Mouse (Mus musculus): ENCODE measurements around the gene Ercc6l2.

The Ercc6l2 gene

DNA sequence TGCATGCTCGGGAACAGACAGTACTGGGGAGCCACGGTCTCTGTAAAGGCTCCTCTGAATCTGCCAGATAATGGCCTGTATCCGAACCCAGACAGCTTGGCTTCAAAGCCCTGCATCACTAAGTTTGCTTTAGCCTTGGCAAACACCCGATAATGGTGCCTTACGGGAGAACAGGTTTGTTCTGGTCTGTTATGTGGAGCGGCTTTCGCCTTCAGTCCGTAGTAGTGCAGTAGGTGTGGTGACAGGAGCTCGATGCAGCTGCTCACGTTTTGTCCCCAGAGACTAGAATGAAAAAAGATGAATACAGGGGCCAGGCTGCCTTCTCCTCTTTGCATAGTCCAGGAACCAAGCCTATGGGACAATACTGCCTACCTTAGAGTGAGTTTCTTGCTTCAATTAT, 115.5 kb downstream of the Ercc6l2 start:
- no peak for DNase-seq (ENCODE audit: low spot score)

DNA sequence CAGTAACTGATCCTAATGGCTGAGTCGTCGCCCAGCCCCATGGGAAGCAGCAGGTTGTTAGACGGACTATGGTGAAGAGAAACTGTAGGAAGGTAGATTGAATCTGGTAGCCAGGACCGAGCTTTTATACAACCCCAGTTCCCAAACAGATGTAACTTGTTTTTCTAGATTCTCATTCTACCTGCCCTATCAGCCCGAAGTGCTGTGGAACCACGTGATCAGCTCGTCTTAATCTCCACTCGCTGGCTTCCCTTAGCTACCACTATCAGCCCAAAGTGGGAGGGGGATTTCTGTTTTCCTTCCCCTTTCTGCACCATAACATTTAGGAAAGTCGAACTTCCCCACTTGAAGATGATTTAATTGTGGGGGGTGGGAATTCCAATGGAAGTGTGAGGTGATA, 121.3 kb downstream of the Ercc6l2 start:
- no peak for DNase-seq (ENCODE audit: low spot score)

DNA sequence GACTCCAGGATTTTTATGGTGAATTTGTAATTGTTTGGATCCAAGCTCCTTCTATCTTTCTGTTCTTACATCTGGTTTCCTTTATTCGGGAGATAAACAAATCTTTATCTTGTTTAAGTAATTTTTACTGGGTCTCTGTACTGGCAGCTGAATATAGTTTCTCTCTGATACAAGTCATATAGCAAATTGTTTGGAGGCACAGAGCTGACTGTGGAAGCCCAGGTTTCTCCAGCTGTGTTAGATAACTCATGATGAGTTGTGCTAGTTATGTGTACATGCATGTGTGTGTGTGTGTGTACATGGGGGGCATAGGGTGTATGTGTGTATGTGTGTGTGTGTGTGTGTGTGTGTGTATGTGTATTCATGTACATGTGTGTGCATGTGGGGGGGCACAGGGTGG, 125.2 kb downstream of the Ercc6l2 start:
- no peak for DNase-seq (ENCODE audit: low spot score)

- no peak for DNase-seq (ENCODE audit: low spot score)
These were observed 126.1 kb downstream of the Ercc6l2 start for GRCm38 (mm10) chr13:63941170-63941569.

GRCm38 (mm10) chr13:63943605-63944004, 128.6 kb downstream of the Ercc6l2 start:
- no peak for DNase-seq (ENCODE audit: low spot score)

GRCm38 (mm10) chr13:63944344-63945021, 129.4 kb downstream of the Ercc6l2 start:
- DNase-seq (ENCODE audit: low spot score) = no peak
